Mouse (Mus musculus): ENCODE measurements at regions not wholly inside any gene's neighbourhood (a gene's known extent, or its start where the extent isn't known, plus 50 kb on each side); places are given as distances from the start of the nearest gene placed in this dataset.

GRCm38 (mm10) chr14:100457870-100458726 is 173.6 kb upstream of the Klf12 start:
- Histone ChIP-seq H3K9ac (replicated peaks) (no peak overlapping the region), H3K4me1 (replicated peaks) (peaks cover 46% of the 10 kb centered on the region), H3K4me2 (no peak overlapping the region), H3K27me3 (no peaks in the 10 kb centered on the region), H3K4me3 (replicated peaks) (no peak overlapping the region), H3K9me3 (no peaks in the 10 kb centered on the region), H3K36me3 (no peaks in the 10 kb centered on the region), H3K27ac (peak overlapping the region; percentile 76)
- ATAC-seq (ENCODE audit: insufficient number of reproducible peaks, insufficient read depth, low FRiP score, low TSS enrichment, low read depth): no peak
- 48% methylated on average over 7 of the region's 7 CpGs for WGBS

- H3K36me3 ChIP-seq: no peaks in the 10 kb centered on the region
- no peak for ATAC-seq (ENCODE audit: insufficient number of reproducible peaks, insufficient read depth, low FRiP score, low TSS enrichment, low read depth)
- H3K27ac ChIP-seq: no peak overlapping the region
- no peaks in the 10 kb centered on the region for H3K9me3 ChIP-seq
- no peak overlapping the region for H3K9ac ChIP-seq (replicated peaks)
- WGBS: 82% methylated on average over 1 of the region's 1 CpGs
- H3K4me3 ChIP-seq (replicated peaks): no peak overlapping the region
- H3K27me3 ChIP-seq: no peaks in the 10 kb centered on the region
- H3K4me2 ChIP-seq: no peak overlapping the region
- H3K4me1 ChIP-seq (replicated peaks): peaks cover 12% of the 10 kb centered on the region; the same call in 1 of the 2 replicates
Observed at GRCm38 (mm10) chr14:100446130-100446529, 161.7 kb upstream of the Klf12 start.

- H3K27ac ChIP-seq: no peak overlapping the region
- no peak overlapping the region for H3K9ac ChIP-seq (replicated peaks)
- no peaks in the 10 kb centered on the region for H3K9me3 ChIP-seq
- no peak for ATAC-seq (ENCODE audit: insufficient number of reproducible peaks, insufficient read depth, low FRiP score, low TSS enrichment, low read depth)
- H3K4me2 ChIP-seq: no peak overlapping the region
- H3K27me3 ChIP-seq: no peaks in the 10 kb centered on the region
- H3K4me3 ChIP-seq (replicated peaks): no peak overlapping the region
- WGBS: 57% methylated on average over 3 of the region's 3 CpGs
- H3K4me1 ChIP-seq (replicated peaks): peaks cover 12% of the 10 kb centered on the region; the same call in 1 of the 2 replicates
- no peaks in the 10 kb centered on the region for H3K36me3 ChIP-seq
Observed at GRCm38 (mm10) chr14:100444848-100445247, 160.4 kb upstream of the Klf12 start.

GRCm38 (mm10) chr14:100444099-100444498 is 159.6 kb upstream of the Klf12 start:
- Histone ChIP-seq H3K36me3 (no peaks in the 10 kb centered on the region), H3K9ac (replicated peaks) (no peak overlapping the region), H3K4me1 (replicated peaks) (peaks cover 12% of the 10 kb centered on the region; the same call in 1 of the 2 replicates), H3K27me3 (no peaks in the 10 kb centered on the region), H3K27ac (no peak overlapping the region), H3K9me3 (no peaks in the 10 kb centered on the region), H3K4me3 (replicated peaks) (no peak overlapping the region), H3K4me2 (no peak overlapping the region)
- WGBS: 44% methylated on average over 2 of the region's 2 CpGs
- no peak for ATAC-seq (ENCODE audit: insufficient number of reproducible peaks, insufficient read depth, low FRiP score, low TSS enrichment, low read depth)

- Histone ChIP-seq H3K4me3 (replicated peaks) (no peak overlapping the region), H3K9ac (replicated peaks) (no peak overlapping the region), H3K4me2 (no peak overlapping the region), H3K27me3 (no peaks in the 10 kb centered on the region), H3K36me3 (no peaks in the 10 kb centered on the region), H3K9me3 (no peaks in the 10 kb centered on the region), H3K27ac (no peak overlapping the region), H3K4me1 (replicated peaks) (no peaks in the 10 kb centered on the region)
- ATAC-seq (ENCODE audit: insufficient number of reproducible peaks, insufficient read depth, low FRiP score, low TSS enrichment, low read depth): no peak
- 93% methylated on average over 1 of the region's 1 CpGs for WGBS
Observed at GRCm38 (mm10) chr14:100437552-100437951, 153.1 kb upstream of the Klf12 start.

GRCm38 (mm10) chr14:100429662-100430061 is 145.2 kb upstream of the Klf12 start:
- no peak overlapping the region for H3K9ac ChIP-seq (replicated peaks)
- no peak for ATAC-seq (ENCODE audit: insufficient number of reproducible peaks, insufficient read depth, low FRiP score, low TSS enrichment, low read depth)
- WGBS: 90% methylated on average over 4 of the region's 4 CpGs
- H3K4me3 ChIP-seq (replicated peaks): no peak overlapping the region
- no peaks in the 10 kb centered on the region for H3K27me3 ChIP-seq
- H3K27ac ChIP-seq: no peak overlapping the region
- no peak overlapping the region for H3K4me2 ChIP-seq
- no peaks in the 10 kb centered on the region for H3K36me3 ChIP-seq
- no peaks in the 10 kb centered on the region for H3K9me3 ChIP-seq
- no peaks in the 10 kb centered on the region for H3K4me1 ChIP-seq (replicated peaks)

- no peak overlapping the region for H3K27ac ChIP-seq
- ATAC-seq (ENCODE audit: insufficient number of reproducible peaks, insufficient read depth, low FRiP score, low TSS enrichment, low read depth): no peak
- WGBS: 80% methylated on average over 7 of the region's 7 CpGs
- H3K36me3 ChIP-seq: no peaks in the 10 kb centered on the region
- H3K27me3 ChIP-seq: no peaks in the 10 kb centered on the region
- H3K4me1 ChIP-seq (replicated peaks): no peaks in the 10 kb centered on the region
- H3K9ac ChIP-seq (replicated peaks): no peak overlapping the region
- H3K4me2 ChIP-seq: no peak overlapping the region
- H3K9me3 ChIP-seq: no peaks in the 10 kb centered on the region
- H3K4me3 ChIP-seq (replicated peaks): no peak overlapping the region
Observed at GRCm38 (mm10) chr14:100426399-100426798, 141.9 kb upstream of the Klf12 start.

GRCm38 (mm10) chr14:100423790-100424189 is 139.3 kb upstream of the Klf12 start:
- Histone ChIP-seq H3K9ac (replicated peaks) (no peak overlapping the region), H3K36me3 (no peaks in the 10 kb centered on the region), H3K4me3 (replicated peaks) (no peak overlapping the region), H3K4me1 (replicated peaks) (no peaks in the 10 kb centered on the region), H3K27ac (no peak overlapping the region), H3K27me3 (no peaks in the 10 kb centered on the region), H3K9me3 (no peaks in the 10 kb centered on the region), H3K4me2 (no peak overlapping the region)
- no peak for ATAC-seq (ENCODE audit: insufficient number of reproducible peaks, insufficient read depth, low FRiP score, low TSS enrichment, low read depth)
- 65% methylated on average over 4 of the region's 4 CpGs for WGBS

- 86% methylated on average over 4 of the region's 4 CpGs for WGBS
- no peak for ATAC-seq (ENCODE audit: insufficient number of reproducible peaks, insufficient read depth, low FRiP score, low TSS enrichment, low read depth)
- Histone ChIP-seq H3K27me3 (no peaks in the 10 kb centered on the region), H3K9me3 (no peaks in the 10 kb centered on the region), H3K9ac (replicated peaks) (no peak overlapping the region), H3K4me1 (replicated peaks) (no peaks in the 10 kb centered on the region), H3K36me3 (no peaks in the 10 kb centered on the region), H3K27ac (no peak overlapping the region), H3K4me2 (no peak overlapping the region), H3K4me3 (replicated peaks) (no peak overlapping the region)
Observed at GRCm38 (mm10) chr14:100421666-100422065, 137.2 kb upstream of the Klf12 start.

- no peak overlapping the region for H3K9ac ChIP-seq (replicated peaks)
- H3K4me3 ChIP-seq (replicated peaks): no peak overlapping the region
- H3K9me3 ChIP-seq: no peaks in the 10 kb centered on the region
- no peaks in the 10 kb centered on the region for H3K4me1 ChIP-seq (replicated peaks)
- H3K36me3 ChIP-seq: no peaks in the 10 kb centered on the region
- WGBS: 75% methylated on average over 4 of the region's 4 CpGs
- H3K4me2 ChIP-seq: no peak overlapping the region
- no peak for ATAC-seq (ENCODE audit: insufficient number of reproducible peaks, insufficient read depth, low FRiP score, low TSS enrichment, low read depth)
- no peaks in the 10 kb centered on the region for H3K27me3 ChIP-seq
- no peak overlapping the region for H3K27ac ChIP-seq
Observed at GRCm38 (mm10) chr14:100415099-100415498, 130.6 kb upstream of the Klf12 start.

- Histone ChIP-seq H3K4me1 (replicated peaks) (no peaks in the 10 kb centered on the region), H3K27me3 (no peaks in the 10 kb centered on the region), H3K9ac (replicated peaks) (no peak overlapping the region), H3K4me2 (no peak overlapping the region), H3K4me3 (replicated peaks) (no peak overlapping the region), H3K9me3 (no peaks in the 10 kb centered on the region), H3K36me3 (no peaks in the 10 kb centered on the region), H3K27ac (no peak overlapping the region)
- WGBS: 92% methylated on average over 1 of the region's 1 CpGs
- no peak for ATAC-seq (ENCODE audit: insufficient number of reproducible peaks, insufficient read depth, low FRiP score, low TSS enrichment, low read depth)
Observed at GRCm38 (mm10) chr14:100412211-100412610, 127.7 kb upstream of the Klf12 start.

GRCm38 (mm10) chr14:100397191-100397590 is 112.7 kb upstream of the Klf12 start:
- no peak overlapping the region for H3K9ac ChIP-seq (replicated peaks)
- H3K4me2 ChIP-seq: no peak overlapping the region
- H3K27me3 ChIP-seq: no peaks in the 10 kb centered on the region
- no peak overlapping the region for H3K4me3 ChIP-seq (replicated peaks)
- no peaks in the 10 kb centered on the region for H3K36me3 ChIP-seq
- H3K4me1 ChIP-seq (replicated peaks): no peaks in the 10 kb centered on the region
- no peaks in the 10 kb centered on the region for H3K9me3 ChIP-seq
- ATAC-seq (ENCODE audit: insufficient number of reproducible peaks, insufficient read depth, low FRiP score, low TSS enrichment, low read depth): no peak
- WGBS: 78% methylated on average over 5 of the region's 5 CpGs
- H3K27ac ChIP-seq: no peak overlapping the region

Measured in limb, embryonic 12.5 days (tissue).